Mouse (Mus musculus): ENCODE results near the gene St8sia2. TPM values are rescaled to one million over a fixed set of nuclear protein-coding genes. Genes with fewer than 3 reads are reported as not detected.

The St8sia2 gene
- polyA plus RNA-seq, 1 experiment from 2014 or later: 56.4 TPM

DNA sequence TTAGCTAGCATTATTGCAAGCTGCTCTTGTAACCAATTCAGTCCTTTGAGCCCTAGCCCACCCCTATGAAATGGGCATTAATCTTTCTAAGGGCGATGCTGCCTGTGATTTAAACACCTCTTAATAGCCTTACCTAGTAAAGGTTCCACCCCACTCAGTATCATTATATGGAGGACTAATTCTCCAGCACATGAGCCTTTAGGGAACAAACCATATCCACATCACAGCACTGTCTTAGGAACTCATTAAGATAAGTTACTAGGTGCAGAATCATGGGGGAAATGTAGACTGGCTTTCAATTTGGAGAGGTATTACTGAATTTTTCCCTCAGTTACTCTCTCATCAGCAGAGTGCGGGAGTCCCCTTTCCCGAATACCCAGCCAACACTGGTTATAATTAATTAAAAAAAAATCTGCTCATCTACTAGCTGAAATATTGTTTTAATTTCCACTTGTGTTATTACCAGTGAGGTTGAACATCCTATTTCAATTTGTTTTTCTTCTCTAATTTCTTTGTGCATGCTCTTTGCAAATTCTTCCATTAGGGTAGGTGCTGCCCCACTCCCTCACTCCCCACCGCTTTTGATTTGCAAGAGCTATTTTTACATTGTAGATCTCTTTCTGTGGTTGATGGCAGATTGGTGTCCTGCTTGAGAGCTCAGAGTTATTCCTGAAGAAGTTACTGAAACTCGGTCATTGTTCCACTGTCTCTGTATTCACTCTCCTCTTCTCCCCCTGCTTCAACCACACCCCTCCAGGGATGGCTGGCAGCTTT is 103.9 kb downstream of the St8sia2 start:
- no peak overlapping the region for H3K27ac ChIP-seq
- H3K9ac ChIP-seq: no peak overlapping the region
- H3K27me3 ChIP-seq (replicated peaks): no peaks in the 10 kb centered on the region
- no peaks in the 10 kb centered on the region for H3K9me3 ChIP-seq
- peaks cover 5% of the 10 kb centered on the region; the same call in 1 of the 2 replicates for H3K4me1 ChIP-seq
- no peak for ATAC-seq (ENCODE audit: low FRiP score, low read depth)
- no peak overlapping the region for H3K4me2 ChIP-seq (replicated peaks)
- WGBS: 77% methylated on average over 5 of the region's 5 CpGs
- H3K4me3 ChIP-seq: no peak overlapping the region
- H3K36me3 ChIP-seq: no peaks in the 10 kb centered on the region

- WGBS: 31% methylated on average over 6 of the region's 6 CpGs
Measured at GRCm38 (mm10) chr7:73894506-73894905, 119.0 kb downstream of the St8sia2 start.

DNA sequence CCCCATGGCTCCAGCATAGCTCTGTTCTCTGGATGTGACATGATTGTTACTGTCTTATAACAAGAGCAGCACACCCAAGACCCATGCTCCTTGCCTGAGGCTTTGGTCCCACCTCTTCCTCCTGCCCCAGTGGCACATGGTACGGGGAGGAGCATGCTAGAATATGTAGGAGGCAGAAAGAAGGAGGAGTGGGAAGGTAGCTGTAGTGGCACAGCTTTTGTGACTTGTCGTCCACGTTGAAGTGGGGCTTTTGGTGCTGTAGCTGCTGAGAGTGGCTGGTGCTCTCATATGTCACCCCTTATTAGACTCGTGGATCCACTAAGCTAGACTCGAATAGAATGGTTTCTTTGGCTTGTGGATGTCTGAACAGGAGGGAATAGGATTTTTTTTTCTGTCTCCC is 121.7 kb downstream of the St8sia2 start:
- Histone ChIP-seq H3K36me3 (no peaks in the 10 kb centered on the region), H3K27me3 (replicated peaks) (no peaks in the 10 kb centered on the region), H3K4me2 (replicated peaks) (no peak overlapping the region), H3K4me1 (no peaks in the 10 kb centered on the region), H3K9ac (no peak overlapping the region), H3K27ac (no peak overlapping the region), H3K9me3 (no peaks in the 10 kb centered on the region), H3K4me3 (no peak overlapping the region)
- WGBS: 82% methylated on average over 5 of the region's 5 CpGs
- no peak for ATAC-seq (ENCODE audit: low FRiP score, low read depth)

More at GRCm38 (mm10) chr7:73894506-73894905, 119.0 kb downstream of the St8sia2 start:
- H3K4me2 ChIP-seq (replicated peaks): no peak overlapping the region
- H3K27ac ChIP-seq: no peak overlapping the region
- no peaks in the 10 kb centered on the region for H3K4me1 ChIP-seq
- no peak overlapping the region for H3K9ac ChIP-seq
- H3K4me3 ChIP-seq: no peak overlapping the region
- H3K9me3 ChIP-seq: no peaks in the 10 kb centered on the region
- H3K27me3 ChIP-seq (replicated peaks): no peaks in the 10 kb centered on the region
- no peak for ATAC-seq (ENCODE audit: low FRiP score, low read depth)
- no peaks in the 10 kb centered on the region for H3K36me3 ChIP-seq

GRCm38 (mm10) chr7:73890891-73891610 is 122.4 kb downstream of the St8sia2 start:
- no peaks in the 10 kb centered on the region for H3K4me1 ChIP-seq
- no peak overlapping the region for H3K4me3 ChIP-seq
- H3K9me3 ChIP-seq: no peaks in the 10 kb centered on the region
- no peaks in the 10 kb centered on the region for H3K27me3 ChIP-seq (replicated peaks)
- no peaks in the 10 kb centered on the region for H3K36me3 ChIP-seq
- H3K9ac ChIP-seq: no peak overlapping the region
- WGBS: 65% methylated on average over 9 of the region's 9 CpGs
- no peak for ATAC-seq (ENCODE audit: low FRiP score, low read depth)
- H3K4me2 ChIP-seq (replicated peaks): no peak overlapping the region
- H3K27ac ChIP-seq: no peak overlapping the region

DNA sequence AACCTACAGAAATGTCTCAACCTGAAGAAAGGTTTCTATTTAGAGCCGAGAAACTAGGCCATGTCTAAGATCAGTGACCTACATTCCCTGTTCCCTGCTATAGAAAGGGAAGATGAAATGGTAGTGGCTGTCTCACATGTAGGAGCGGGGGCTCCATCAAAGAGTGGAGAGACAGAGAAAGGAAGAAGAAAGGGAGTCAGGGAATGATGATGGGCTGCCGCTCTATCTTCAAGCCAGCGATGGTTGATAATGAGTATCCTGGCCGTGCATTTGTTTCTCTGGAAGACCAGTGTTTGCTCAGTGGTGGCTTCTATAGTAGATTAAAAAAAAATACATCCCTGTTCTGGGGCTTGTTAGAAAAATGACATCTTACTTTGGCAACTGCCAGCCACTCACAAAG is 123.0 kb downstream of the St8sia2 start:
- Histone ChIP-seq H3K27ac (no peak overlapping the region), H3K9me3 (no peaks in the 10 kb centered on the region), H3K27me3 (replicated peaks) (no peaks in the 10 kb centered on the region), H3K4me2 (replicated peaks) (no peak overlapping the region), H3K9ac (no peak overlapping the region), H3K4me1 (no peaks in the 10 kb centered on the region), H3K36me3 (no peaks in the 10 kb centered on the region), H3K4me3 (no peak overlapping the region)
- ATAC-seq (ENCODE audit: low FRiP score, low read depth): no peak
- 86% methylated on average over 5 of the region's 5 CpGs for WGBS
